Mouse (Mus musculus) hindbrain, embryonic 14.5 days (tissue): Measurements from ENCODE around the gene Keap1. TPM values are rescaled to one million over a fixed set of nuclear protein-coding genes. Genes with fewer than 3 reads are reported as not detected.
"Not testable (repeated sequence)": the region's sequence is repeated elsewhere in the genome, so short reads cannot be mapped to it uniquely, and the experiment has no call there.

Experiments used
- ATAC-seq: fragments of 200-750 bp; cut with Nextera tagmentation; 2 replicates; pipeline ENCODE4 v1.8.0; 2017; ENCODE audit warnings: moderate number of reproducible peaks, mild to moderate bottlenecking, moderate TSS enrichment, moderate library complexity; ENCODE audit not compliant: low FRiP score
- DNase-seq: peaks from one replicate; pipeline ENCODE4 v3.0.0-alpha.2; 2015; ENCODE audit warnings: low spot score
- H3K27ac ChIP-seq: fragments of 300-500 bp; sonication (generic); 2 replicates; pipeline ENCODE4 v1.5.1; 2014; ENCODE audit warnings: mild to moderate bottlenecking, moderate library complexity
- H3K27me3 ChIP-seq: fragments of 300-500 bp; sonication (generic); 2 replicates; pipeline ENCODE4 v1.6.1; 2014; ENCODE audit warnings: mild to moderate bottlenecking, low read length, mixed read lengths; ENCODE audit not compliant: control insufficient read depth, insufficient read depth
- H3K36me3 ChIP-seq: fragments of 300-500 bp; sonication (generic); replicated peaks from 2 replicates; pipeline ENCODE4 v1.6.1; 2014; ENCODE audit not compliant: control insufficient read depth, insufficient read depth
- H3K4me1 ChIP-seq: fragments of 300-500 bp; sonication (generic); replicated peaks from 2 replicates; pipeline ENCODE4 v1.6.1; 2014; ENCODE audit warnings: antibody characterized with exemption, low read length, mixed read lengths; ENCODE audit not compliant: control insufficient read depth, insufficient read depth
- H3K4me2 ChIP-seq: fragments of 300-500 bp; sonication (generic); replicated peaks from 2 replicates; pipeline ENCODE4 v1.6.1; 2014; ENCODE audit warnings: mild to moderate bottlenecking, moderate library complexity
- H3K4me3 ChIP-seq: fragments of 300-500 bp; sonication (generic); replicated peaks from 2 replicates; pipeline ENCODE4 v1.5.1; 2014; ENCODE audit warnings: mild to moderate bottlenecking, low read length
- H3K9ac ChIP-seq: fragments of 300-500 bp; sonication (generic); 2 replicates; pipeline ENCODE4 v1.6.1; 2014
- H3K9me3 ChIP-seq: fragments of 300-500 bp; sonication (generic); 2 replicates; pipeline ENCODE4 v1.6.1; 2016; ENCODE audit warnings: low read length; ENCODE audit not compliant: control insufficient read depth
- WGBS: fragments of 180-500 bp; shearing (Covaris S2); extraction: QIAGEN DNeasy Blood & Tissue Kit; methylation state at CpG from one replicate; pipeline ENCODE4 v1.1.7; 2014; 5-methylcytosine and 5-hydroxymethylcytosine counted together
- polyA plus RNA-seq: library from polyadenylated mRNA; unstranded; fragments of >200 nt; fragmentation: Nextera tagmentation; extraction: Ambion mirVana; gene quantifications from 2 replicates; pipeline ENCODE4 v1.2.1, GENCODE M21; 2014

Gene Keap1
- polyA plus RNA-seq, 1 experiment from 2014 or later: 43.6 TPM

- H3K27ac ChIP-seq: no peak overlapping the region
- no peaks in the 10 kb centered on the region for H3K9me3 ChIP-seq
- H3K4me1 ChIP-seq: no peaks in the 10 kb centered on the region
- ATAC-seq: no peak
- no peak for DNase-seq
- H3K9ac ChIP-seq: no peak overlapping the region
- H3K4me3 ChIP-seq: no peak overlapping the region
- H3K4me2 ChIP-seq: no peak overlapping the region
- peaks cover 94% of the 10 kb centered on the region for H3K36me3 ChIP-seq
- 94% methylated on average over 12 of the region's 12 CpGs for WGBS
- no peaks in the 10 kb centered on the region for H3K27me3 ChIP-seq
These were observed 36.6 kb upstream of the Keap1 start for GRCm38 (mm10) chr9:21275727-21276126.

- no peak for DNase-seq
- no peaks in the 10 kb centered on the region for H3K4me1 ChIP-seq
- H3K36me3 ChIP-seq: peaks cover 95% of the 10 kb centered on the region
- H3K4me3 ChIP-seq: no peak overlapping the region
- H3K9ac ChIP-seq: no peak overlapping the region
- WGBS: 87% methylated on average over 7 of the region's 7 CpGs
- no peaks in the 10 kb centered on the region for H3K27me3 ChIP-seq
- H3K27ac ChIP-seq: no peak overlapping the region
- H3K9me3 ChIP-seq: no peaks in the 10 kb centered on the region
- no peak for ATAC-seq
- H3K4me2 ChIP-seq: no peak overlapping the region
These were observed 36.0 kb upstream of the Keap1 start for GRCm38 (mm10) chr9:21275013-21275710.

GRCm38 (mm10) chr9:21274336-21274735 lies 35.2 kb upstream of the Keap1 start:
- WGBS: 96% methylated on average over 3 of the region's 3 CpGs
- no peak overlapping the region for H3K27ac ChIP-seq
- ATAC-seq (no peak), DNase-seq (no peak)
- H3K9ac ChIP-seq: no peak overlapping the region
- H3K36me3 ChIP-seq: peaks cover 93% of the 10 kb centered on the region
- no peak overlapping the region for H3K4me2 ChIP-seq
- H3K4me3 ChIP-seq: no peak overlapping the region
- no peaks in the 10 kb centered on the region for H3K4me1 ChIP-seq
- no peaks in the 10 kb centered on the region for H3K27me3 ChIP-seq
- H3K9me3 ChIP-seq: no peaks in the 10 kb centered on the region

- no peak overlapping the region for H3K27ac ChIP-seq
- H3K4me3 ChIP-seq: no peak overlapping the region
- ATAC-seq: no peak
- H3K27me3 ChIP-seq: no peaks in the 10 kb centered on the region
- H3K9me3 ChIP-seq: no peaks in the 10 kb centered on the region
- peaks cover 93% of the 10 kb centered on the region for H3K36me3 ChIP-seq
- no peaks in the 10 kb centered on the region for H3K4me1 ChIP-seq
- H3K9ac ChIP-seq: no peak overlapping the region
- H3K4me2 ChIP-seq: no peak overlapping the region
- 82% methylated on average over 7 of the region's 7 CpGs for WGBS
- DNase-seq: no peak
These were observed 34.5 kb upstream of the Keap1 start for GRCm38 (mm10) chr9:21273520-21274228.

- H3K4me2 ChIP-seq: no peak overlapping the region
- H3K27me3 ChIP-seq: no peaks in the 10 kb centered on the region
- no peaks in the 10 kb centered on the region for H3K9me3 ChIP-seq
- no peak overlapping the region for H3K4me3 ChIP-seq
- ATAC-seq (no peak), DNase-seq (no peak)
- 88% methylated on average over 8 of the region's 8 CpGs for WGBS
- no peak overlapping the region for H3K27ac ChIP-seq
- H3K36me3 ChIP-seq: peaks cover 93% of the 10 kb centered on the region
- H3K9ac ChIP-seq: no peak overlapping the region
- H3K4me1 ChIP-seq: no peaks in the 10 kb centered on the region
These were observed 33.9 kb upstream of the Keap1 start for GRCm38 (mm10) chr9:21273094-21273493.

GRCm38 (mm10) chr9:21272391-21272790 lies 33.2 kb upstream of the Keap1 start:
- ATAC-seq: no peak
- Histone ChIP-seq H3K27me3 (no peaks in the 10 kb centered on the region), H3K9me3 (no peaks in the 10 kb centered on the region), H3K4me3 (no peak overlapping the region), H3K4me1 (no peaks in the 10 kb centered on the region), H3K36me3 (peaks cover 93% of the 10 kb centered on the region), H3K9ac (no peak overlapping the region), H3K4me2 (no peak overlapping the region), H3K27ac (no peak overlapping the region)
- WGBS: 94% methylated on average over 9 of the region's 9 CpGs
- no peak for DNase-seq

GRCm38 (mm10) chr9:21269590-21269989 lies 30.4 kb upstream of the Keap1 start:
- WGBS: 87% methylated on average over 5 of the region's 5 CpGs
- not testable (repeated sequence) for H3K4me2 ChIP-seq, H3K4me3 ChIP-seq, H3K9ac ChIP-seq, DNase-seq, H3K9me3 ChIP-seq, H3K27ac ChIP-seq, ATAC-seq, H3K27me3 ChIP-seq
- peaks cover 71% of the 10 kb centered on the region for H3K36me3 ChIP-seq
- peaks cover 15% of the 10 kb centered on the region for H3K4me1 ChIP-seq

GRCm38 (mm10) chr9:21268305-21268704 lies 29.1 kb upstream of the Keap1 start:
- Histone ChIP-seq H3K4me2 (no peak overlapping the region), H3K4me3 (no peak overlapping the region), H3K9ac (no peak overlapping the region), H3K4me1 (peaks cover 16% of the 10 kb centered on the region), H3K27ac (no peak overlapping the region), H3K9me3 (no peaks in the 10 kb centered on the region), H3K27me3 (no peaks in the 10 kb centered on the region), H3K36me3 (peaks cover 58% of the 10 kb centered on the region)
- 97% methylated on average over 16 of the region's 16 CpGs for WGBS
- DNase-seq (no peak), ATAC-seq (no peak)

- Histone ChIP-seq H3K4me2 (0 out of 2 replicates have a peak overlapping the region, but pooled peaks have one; percentile 65), H3K27ac (no peak overlapping the region), H3K36me3 (peaks cover 44% of the 10 kb centered on the region), H3K4me3 (no peak overlapping the region), H3K27me3 (no peaks in the 10 kb centered on the region), H3K4me1 (peaks cover 16% of the 10 kb centered on the region), H3K9ac (no peak overlapping the region), H3K9me3 (no peaks in the 10 kb centered on the region)
- DNase-seq: no peak
- no peak for ATAC-seq
- WGBS: 95% methylated on average over 5 of the region's 5 CpGs
These were observed 27.7 kb upstream of the Keap1 start for GRCm38 (mm10) chr9:21266889-21267288.
